Mouse (Mus musculus) heart, postnatal 14 days (tissue): ENCODE measurements around the gene Cd27. TPM values are rescaled to one million over a fixed set of nuclear protein-coding genes. Genes with fewer than 3 reads are reported as not detected.

Experiments used
- DNase-seq, 2 experiments: peaks; one replicate each; pipeline ENCODE4 v3.0.0; 2021 to 2022
- intact Hi-C: fragments of 180-260 bp; cut with DNase I; formaldehyde crosslinking; loops from one replicate; pipeline ENCODE4 v1.15.1; 2025
- total RNA-seq, 2 experiments: library from RNA; stranded (reverse); gene quantifications; 2 replicates each; pipeline ENCODE4 v1.2.3; 2021

The Cd27 gene
- total RNA-seq, 2 experiments from 2014 or later: 0.91 to 7.5 TPM

- DNase-seq: peak; percentile 55 to 73
- intact Hi-C loops: loop anchor here (1.0 to 5.0 kb wide), 2 partner anchors 52 to 143 kb away; no protein-coding TSS in a partner anchor
These were observed 17.8 kb downstream of the Cd27 start for GRCm38 (mm10) chr6:125218963-125219362.

GRCm38 (mm10) chr6:125217899-125218298 is 18.9 kb downstream of the Cd27 start:
- no peak for DNase-seq
- intact Hi-C loops: loop anchor here (5.0 kb wide), 1 partner anchor 144 kb away; no protein-coding TSS in a partner anchor

- DNase-seq: no peak
- intact Hi-C loops: loop anchor here (5.0 kb wide), 1 partner anchor 145 kb away; no protein-coding TSS in a partner anchor
These were observed 19.9 kb downstream of the Cd27 start for GRCm38 (mm10) chr6:125216898-125217297.

DNA sequence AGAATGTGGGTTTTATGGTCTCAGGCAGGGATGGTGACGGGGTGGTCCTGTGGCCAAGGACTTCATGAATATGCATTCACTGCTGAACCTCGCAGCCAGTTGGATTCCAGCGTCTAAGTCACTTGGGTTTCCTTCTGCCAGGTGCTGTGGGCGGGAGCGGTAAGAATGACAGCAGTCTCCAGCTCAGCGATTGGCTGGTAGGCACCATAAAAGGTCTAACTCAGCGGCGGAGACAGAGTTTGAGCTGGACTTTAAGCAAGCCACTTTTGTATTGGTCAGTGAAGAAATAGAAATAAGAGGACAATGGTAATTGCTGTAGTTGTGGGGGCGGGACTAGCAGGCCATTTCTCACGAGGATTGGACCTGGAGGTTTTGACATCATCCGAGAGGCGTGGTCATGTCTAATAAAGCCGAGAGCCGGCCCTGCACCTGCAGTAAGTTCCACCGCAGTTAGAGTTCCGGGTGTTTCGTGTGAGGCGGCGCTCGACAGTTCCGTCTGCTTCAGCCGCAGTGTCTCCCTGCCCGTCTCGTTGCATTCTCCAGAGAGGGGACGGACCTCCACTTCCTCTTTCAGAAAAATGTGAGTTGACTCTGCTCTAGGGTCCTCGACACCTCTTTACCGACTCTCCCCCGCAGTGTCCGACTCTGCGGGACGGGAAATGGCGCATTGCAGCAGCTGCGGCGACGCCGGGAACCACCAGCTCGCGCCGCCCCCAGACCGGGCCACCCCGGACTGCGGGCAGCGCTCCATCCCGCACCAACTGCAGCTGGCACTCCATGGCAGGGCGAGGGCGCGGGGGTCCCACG is 21.5 kb downstream of the Cd27 start, which contains the start of gene Vamp1:
Gene Vamp1, plus strand, starts transcription at position 404 of the 807 bp plus-strand sequence.
- intact Hi-C loops: loop anchor here (5.0 kb wide), 1 partner anchor 147 kb away; no protein-coding TSS in a partner anchor
- DNase-seq: peak; percentile 88 to 94

DNA sequence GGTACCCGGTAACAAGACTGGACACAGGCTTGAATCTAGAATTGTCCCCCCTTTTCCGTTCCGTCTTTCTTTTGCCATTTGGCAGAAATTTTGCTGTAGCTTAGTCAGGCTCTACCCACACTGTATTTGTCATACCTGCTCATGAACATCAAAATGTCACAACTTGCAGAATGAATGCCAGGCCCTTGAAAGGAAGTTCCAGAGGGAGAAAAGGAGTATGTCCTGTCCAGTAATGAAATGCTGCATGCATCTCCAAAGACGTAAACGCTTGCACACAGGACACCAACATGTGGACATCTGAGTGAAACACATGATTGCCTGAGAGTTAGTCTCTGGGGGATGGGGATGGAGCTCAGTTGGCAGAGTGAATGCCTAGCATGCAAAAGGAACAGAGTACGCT is 23.1 kb downstream of the Cd27 start:
- no peak for DNase-seq
- intact Hi-C loops: no loop called here

DNA sequence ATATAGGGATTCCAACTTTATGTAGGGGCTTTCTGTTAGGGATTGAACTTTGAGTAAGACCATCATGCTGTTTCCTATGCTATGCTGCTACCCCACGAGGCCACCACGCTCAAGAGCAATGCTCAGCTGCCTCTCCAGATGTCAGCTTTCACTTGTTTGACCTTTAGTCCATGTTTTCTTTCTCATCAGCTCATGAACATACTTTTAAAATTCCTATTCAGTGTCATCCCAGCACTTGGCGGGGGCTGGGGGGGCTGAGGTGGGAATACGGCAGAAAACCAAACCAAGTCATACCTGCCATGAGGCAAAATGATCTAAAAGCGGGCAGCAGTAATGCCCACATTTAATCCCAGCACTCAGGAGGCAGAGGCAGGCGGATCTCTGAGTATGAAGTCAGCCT is 23.7 kb downstream of the Cd27 start:
- DNase-seq: no peak
- intact Hi-C loops: no loop called here

DNA sequence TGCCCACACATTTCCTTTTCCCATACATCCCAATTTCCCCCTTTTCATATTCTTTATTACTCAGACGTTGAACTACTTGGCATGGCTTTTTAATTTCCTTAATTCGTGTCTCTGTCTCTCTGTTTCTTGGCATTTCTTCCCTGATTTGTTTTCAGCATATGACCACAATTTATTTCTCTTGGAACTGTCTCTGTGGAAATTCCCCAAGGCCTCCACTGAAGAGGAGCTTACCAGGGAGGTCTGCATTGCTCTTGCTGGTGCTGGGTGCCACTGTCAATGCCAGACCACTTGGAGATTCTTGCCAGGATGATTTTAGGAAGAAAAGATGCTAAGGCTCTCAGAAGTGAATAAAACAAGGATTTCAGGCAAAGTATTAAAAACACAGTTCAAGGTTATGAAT is 24.2 kb downstream of the Cd27 start:
- no peak for DNase-seq
- intact Hi-C loops: no loop called here

- intact Hi-C loops: no loop called here
These were observed 26.4 kb downstream of the Cd27 start for GRCm38 (mm10) chr6:125210436-125210835.

GRCm38 (mm10) chr6:125197166-125197565 is 39.6 kb downstream of the Cd27 start:
- DNase-seq: no peak
- intact Hi-C loops: no loop called here

More at GRCm38 (mm10) chr6:125210436-125210835, 26.4 kb downstream of the Cd27 start:
- DNase-seq: no peak

- no peak for DNase-seq
- intact Hi-C loops: no loop called here
These were observed 40.5 kb downstream of the Cd27 start for GRCm38 (mm10) chr6:125196301-125196700.

DNA sequence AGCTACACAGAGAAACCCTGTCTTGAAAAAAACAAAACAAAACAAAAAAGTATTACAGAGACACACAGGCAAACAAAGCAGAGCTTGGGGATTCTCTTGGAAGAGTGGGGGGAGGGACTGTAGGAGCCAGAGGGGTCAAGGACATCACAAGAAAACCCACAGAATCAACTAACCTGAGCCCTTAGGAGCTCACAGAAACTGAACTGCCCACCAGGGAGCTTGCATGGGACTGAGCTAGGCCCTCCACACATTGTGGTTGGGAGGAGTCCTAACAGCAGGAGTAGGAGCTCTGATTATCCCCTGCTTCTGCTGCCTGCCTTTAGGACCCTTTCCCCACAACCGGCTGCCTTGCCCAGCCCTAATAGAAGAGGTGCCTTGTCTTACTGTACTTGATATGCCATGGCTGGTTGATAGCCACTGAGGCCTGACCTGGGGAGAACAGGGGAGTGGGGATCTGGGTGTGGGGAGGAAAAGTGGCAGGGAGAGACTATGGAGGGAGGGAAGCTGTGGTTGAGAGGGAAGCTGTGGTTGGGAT is 41.2 kb downstream of the Cd27 start:
- intact Hi-C loops: no loop called here
- no peak for DNase-seq

GRCm38 (mm10) chr6:125193390-125193789 is 43.4 kb downstream of the Cd27 start:
- intact Hi-C loops: loop anchor here (5.0 kb wide), 1 partner anchor 46 kb away; the partner anchor contains the start of gene Iffo1
- DNase-seq: no peak

DNA sequence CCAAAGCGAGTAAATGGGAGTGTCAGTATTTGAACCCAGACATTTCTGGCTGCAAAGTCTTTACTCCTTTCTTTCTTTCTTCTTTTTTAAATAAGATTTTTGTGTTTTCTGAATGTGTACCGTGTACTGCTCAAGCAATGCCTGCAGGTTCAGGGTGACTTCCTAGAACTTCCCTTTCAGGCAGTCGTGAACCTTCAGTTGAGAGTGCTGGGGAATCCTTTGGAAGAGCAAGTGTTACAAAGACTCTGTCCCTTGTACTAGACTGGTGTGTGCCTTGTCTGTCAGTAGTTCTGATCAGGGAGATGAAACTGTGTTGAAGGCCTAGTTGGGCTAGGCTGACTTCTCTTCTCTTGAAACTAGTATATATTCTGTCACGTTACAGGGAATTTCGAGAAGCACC is 44.0 kb downstream of the Cd27 start:
- intact Hi-C loops: loop anchor here (5.0 kb wide), 1 partner anchor 46 kb away; the partner anchor contains the start of gene Iffo1
- DNase-seq: no peak

DNA sequence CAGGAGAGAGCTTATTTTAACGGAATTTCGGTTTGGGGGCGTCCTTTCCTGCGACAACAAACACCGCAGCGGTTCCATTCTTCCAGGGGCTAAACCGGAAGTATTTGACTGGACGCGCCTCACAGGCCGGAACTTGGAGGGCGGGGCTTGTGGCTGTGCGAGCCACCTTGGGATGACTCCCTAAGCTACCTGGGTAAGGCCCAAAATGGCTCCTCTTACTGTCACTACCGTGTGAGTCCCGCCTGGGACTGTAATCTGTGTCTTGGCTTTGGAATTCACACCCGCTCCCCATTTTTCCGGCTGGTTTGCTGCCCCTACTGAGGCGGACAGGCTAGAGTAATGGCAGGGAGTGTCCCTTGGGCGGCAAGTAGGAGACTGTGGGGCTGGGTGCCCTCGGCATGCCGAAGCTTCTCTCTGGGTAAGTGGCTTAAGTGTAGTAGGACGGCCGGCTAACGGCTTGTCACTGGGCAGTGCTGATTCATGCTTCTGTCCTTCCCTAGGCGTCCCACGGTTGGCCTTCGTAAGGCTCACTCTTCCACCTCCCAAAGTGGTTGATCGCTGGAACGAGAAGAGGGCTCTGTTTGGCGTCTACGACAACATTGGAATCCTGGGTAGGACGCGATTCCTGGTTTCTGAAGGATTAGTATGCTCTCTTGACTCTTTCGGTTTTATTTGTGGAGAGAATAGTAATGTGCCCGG is 44.6 kb downstream of the Cd27 start:
- intact Hi-C loops: loop anchor here (5.0 kb wide), 1 partner anchor 45 kb away; the partner anchor contains the start of gene Iffo1
- peak; percentile 89 to 93 for DNase-seq

- intact Hi-C loops: loop anchor here (5.0 kb wide), 1 partner anchor 44 kb away; the partner anchor contains the start of gene Iffo1
- peak; percentile 98 for DNase-seq
These were observed 45.3 kb downstream of the Cd27 start, which contains the start of the genes Ncapd2 and Mrpl51 for GRCm38 (mm10) chr6:125191332-125192015. Gene Ncapd2 (minus strand): TSS chr6:125191701. Gene Mrpl51 (plus strand): TSS chr6:125191801.

- no peak for DNase-seq
- intact Hi-C loops: loop anchor here (5.0 kb wide), 1 partner anchor 44 kb away; the partner anchor contains the start of gene Iffo1
These were observed 46.0 kb downstream of the Cd27 start for GRCm38 (mm10) chr6:125190816-125191215.

DNA sequence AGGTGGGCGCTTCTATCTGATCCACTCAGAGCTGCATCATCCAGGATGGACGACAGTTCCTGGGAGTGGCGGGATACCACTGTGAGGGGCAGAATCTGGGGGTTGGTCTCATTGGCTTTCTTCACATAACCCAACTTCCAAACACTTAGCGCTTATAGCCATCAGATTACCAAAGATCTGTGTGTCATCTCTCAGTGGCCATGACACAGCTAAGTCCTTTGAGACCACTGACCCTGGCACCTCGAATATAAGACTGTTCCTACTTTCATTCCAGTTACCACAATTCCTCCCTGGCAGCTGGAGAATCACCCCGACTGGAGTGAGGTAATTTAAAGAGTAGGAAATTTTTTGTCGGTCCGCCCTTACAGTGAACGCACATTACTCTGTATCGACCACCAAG is 50.6 kb downstream of the Cd27 start:
- intact Hi-C loops: no loop called here
- DNase-seq: no peak
